Mouse (Mus musculus) lung, adult 2 months (tissue): Measurements from ENCODE around the gene Rragd.

Source experiments
- CTCF ChIP-seq: fragments of 200-500 bp; IDR thresholded peaks from 2 replicates; pipeline ENCODE4 v1.5.1; 2011; ENCODE audit warnings: mild to moderate bottlenecking, low read length, control low read depth; ENCODE audit not compliant: insufficient read depth
- POLR2A ChIP-seq: fragments of 200-500 bp; IDR thresholded peaks from 2 replicates; pipeline ENCODE4 v1.6.1; 2011; ENCODE audit warnings: low read depth, mild to moderate bottlenecking, control low read depth, low read length, borderline replicate concordance; ENCODE audit errors: extremely low read depth

DNA sequence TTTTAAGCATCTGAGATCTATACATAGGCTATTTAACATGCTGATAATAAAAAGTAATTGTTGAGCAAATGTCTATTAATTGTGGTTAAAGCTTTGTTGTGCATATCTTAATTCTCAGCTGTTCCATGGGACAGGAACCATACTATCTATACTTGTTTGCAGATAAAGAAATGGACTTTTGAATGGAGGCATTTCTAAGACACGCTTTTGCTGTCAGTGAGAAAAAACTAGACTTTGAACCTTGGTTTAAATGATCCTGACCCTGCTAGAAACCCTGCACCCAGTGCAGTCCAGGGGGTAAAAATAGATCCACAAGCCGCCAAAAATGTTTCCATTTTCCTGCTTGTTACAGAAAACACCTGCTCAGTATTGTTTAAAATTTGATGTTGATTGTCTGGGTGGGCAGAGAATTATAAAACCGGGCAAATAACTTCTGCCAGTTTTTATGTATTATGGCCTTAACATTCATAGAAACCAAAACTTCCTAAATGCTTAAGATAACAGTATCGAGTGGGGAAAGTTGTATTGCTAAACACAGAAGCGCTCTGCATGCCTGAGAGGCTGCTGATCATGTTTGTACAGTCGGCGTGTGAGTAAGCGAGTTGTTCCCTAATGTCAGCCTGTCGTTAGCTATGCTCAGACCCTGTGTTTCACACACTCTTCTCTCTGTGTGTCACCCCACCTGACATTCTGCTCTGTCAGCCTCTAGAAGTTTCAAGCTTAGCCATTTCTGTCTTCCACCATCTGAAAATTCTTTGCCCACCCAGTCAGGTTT lies 24.8 kb downstream of the Rragd start:
- TF ChIP-seq CTCF (no peak), POLR2A (no peak)
